Mouse (Mus musculus): ENCODE results near the gene Irf2bp2.

DNA sequence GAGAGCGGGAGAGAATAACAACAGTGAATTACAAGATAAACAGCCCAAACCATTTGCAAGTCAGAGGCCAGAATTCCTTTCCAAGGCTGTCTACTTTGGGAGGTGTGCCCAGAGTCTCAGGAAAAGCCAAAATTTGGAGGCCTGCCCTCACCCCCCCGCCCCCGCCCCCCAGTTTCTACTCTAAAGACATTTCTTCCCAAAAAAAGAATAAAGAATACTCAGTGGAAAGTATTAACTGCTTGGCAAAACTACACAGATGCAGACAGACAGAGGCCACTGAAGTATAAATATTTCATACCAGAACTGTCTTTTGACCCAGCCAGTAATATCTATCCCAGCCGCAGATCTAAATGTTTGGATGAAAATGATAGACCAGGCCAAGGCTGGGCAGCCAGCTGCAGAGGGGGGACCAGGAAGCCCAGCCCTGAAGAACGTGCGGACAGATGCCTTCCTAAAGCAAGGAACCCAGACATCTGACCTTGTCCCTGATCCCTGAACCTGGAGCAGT lies 40.8 kb upstream of the Irf2bp2 start:
- TF ChIP-seq CTCF (IDR thresholded peaks at IDR 0.05; ENCODE audit: low read depth) (no peak), EP300 (IDR thresholded peaks at IDR 0.05; ENCODE audit: low read depth) (no peak)

Measured in heart, postnatal 0 days (tissue).